Mouse (Mus musculus) urinary bladder, postnatal 0 days (tissue): Measurements from ENCODE around the gene Msh4. TPM values are rescaled to one million over a fixed set of nuclear protein-coding genes. Genes with fewer than 3 reads are reported as not detected.

ENCODE experiments used
- polyA plus RNA-seq: library from polyadenylated mRNA; unstranded; fragments of >200 nt; fragmentation: Nextera tagmentation; extraction: Ambion mirVana; gene quantifications from 2 replicates; pipeline ENCODE4 v1.2.1, GENCODE M21; 2015

The Msh4 gene
- 0.12 TPM in 1 of 2 replicates, not detected in the other for polyA plus RNA-seq

GRCm38 (mm10) chr3:153906136-153906871 lies at the start of gene Msh4:
Gene Msh4 (minus strand): TSS chr3:153906138.

DNA sequence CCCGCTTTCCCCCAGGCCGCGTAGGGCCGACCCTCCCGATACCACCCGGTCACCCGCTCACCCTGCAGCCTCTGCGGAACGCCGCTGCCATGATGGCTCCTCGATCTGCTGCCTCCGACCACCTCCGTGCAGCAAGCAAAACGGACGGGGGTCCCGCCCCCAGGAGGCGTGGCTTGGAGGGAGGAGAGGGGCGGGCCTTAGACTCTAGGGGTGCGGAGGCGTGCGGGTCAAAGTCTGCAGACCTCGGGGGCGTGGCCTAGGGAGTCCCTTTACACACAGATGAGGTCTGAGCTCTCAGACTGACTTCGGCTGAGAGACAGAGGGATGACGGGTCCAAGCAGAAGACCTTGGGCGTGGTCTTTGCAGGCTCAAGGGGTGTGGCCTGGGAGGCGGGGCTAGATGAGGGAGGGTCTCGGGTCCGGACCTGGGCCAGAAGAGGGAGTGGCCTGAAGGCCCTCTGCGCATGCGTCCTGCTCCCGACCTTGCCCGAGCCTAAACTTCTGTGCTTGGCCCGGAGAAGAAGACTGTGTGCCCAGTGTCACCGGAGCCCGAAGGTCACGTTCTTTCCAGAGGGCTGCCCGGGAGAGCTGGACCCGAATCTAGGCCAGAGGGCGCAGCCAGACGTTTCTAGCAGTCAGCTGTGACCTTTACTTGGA lies 38.5 kb upstream of the Msh4 start, which contains the start of gene Acadm:
Gene Acadm, minus strand, starts transcription at position 298 of the 656 bp plus-strand sequence.

DNA sequence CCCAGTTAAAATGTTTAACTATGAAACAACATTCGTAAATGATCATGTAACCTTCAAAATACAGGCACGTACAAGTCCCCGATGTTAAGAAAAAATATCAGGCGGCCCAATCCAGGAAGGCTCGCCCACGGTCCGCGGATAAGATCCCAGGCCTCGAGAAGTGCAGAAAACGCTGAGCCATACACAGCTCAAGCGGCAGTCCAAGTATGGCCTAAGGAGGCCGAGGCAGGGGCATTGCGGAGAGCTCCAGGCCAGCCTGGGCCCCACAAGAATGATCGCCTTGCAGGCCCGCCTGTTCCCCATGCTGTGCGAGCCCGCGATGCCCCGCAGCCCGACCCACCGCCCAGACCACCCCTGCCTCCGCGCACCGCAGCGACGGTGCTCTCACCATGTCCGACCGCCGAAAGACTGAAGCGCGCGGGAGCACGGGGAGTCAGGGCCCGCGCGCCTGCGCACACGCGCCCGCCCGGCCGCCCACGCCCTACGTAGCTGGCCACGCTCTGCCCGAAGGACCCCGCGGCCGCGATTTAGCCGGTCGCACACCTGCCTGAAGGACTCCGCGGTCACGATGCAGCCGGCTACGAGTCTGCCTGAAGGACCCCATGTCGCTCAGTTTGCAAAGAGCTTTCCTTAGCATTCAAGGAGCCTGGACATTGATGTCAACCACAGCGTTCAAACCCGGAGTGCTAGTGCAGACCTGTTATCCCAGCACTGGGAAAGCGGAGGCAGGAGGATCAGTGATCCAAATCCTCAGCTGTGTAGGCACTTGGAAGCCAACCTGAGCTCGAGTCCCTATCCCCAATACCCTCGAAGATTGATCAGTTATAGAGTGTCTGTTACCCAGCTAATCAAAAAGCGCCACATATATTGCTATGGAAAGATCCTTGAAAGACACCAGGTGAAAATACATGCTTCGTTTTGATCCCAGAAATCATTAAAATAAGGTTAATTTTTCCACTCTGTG lies 6.9 kb upstream of the Msh4 start, which contains the start of gene Rabggtb:
Gene Rabggtb, minus strand, starts transcription at position 464 of the 964 bp plus-strand sequence.

DNA sequence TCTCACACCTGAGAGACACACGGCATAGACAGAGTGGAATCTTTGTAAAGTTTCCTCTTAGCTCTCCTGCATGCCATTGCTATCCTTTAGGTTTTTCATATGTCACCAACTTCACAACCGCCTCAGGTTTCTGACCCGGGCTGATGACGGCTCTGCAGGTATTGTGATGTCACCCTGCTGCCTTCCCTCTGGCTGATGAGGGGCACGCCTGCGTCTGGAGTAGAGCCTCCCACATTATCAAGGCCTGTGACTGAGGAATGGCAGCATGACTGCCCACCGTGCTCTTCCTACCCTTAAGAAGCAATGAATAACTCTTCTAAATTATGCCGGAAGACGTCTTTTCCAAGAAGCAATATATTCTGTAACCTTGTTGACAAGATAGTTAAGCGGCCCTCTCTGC lies 61.9 kb downstream of the Msh4 start, which contains the start of gene Asb17:
Gene Asb17, plus strand, starts transcription at position 180 of the 400 bp plus-strand sequence.

Other genes starting within 250 kb of the Msh4 start
- gene St6galnac3, start 181.0 kb downstream of the Msh4 start, polyA plus RNA-seq, result 10.4 and 12.7 TPM in 2 replicates
- 0.10 and 0.14 TPM in 2 replicates for gene Asb17, start 61.9 kb downstream of the Msh4 start, polyA plus RNA-seq
- gene Rabggtb, start 6.9 kb upstream of the Msh4 start, polyA plus RNA-seq, result 30.2 and 34.9 TPM in 2 replicates
- 60.9 and 68.5 TPM in 2 replicates for gene Acadm, start 38.5 kb upstream of the Msh4 start, polyA plus RNA-seq
- 0.18 and 0.25 TPM in 2 replicates for gene Slc44a5, start 67.3 kb upstream of the Msh4 start, polyA plus RNA-seq